Mouse (Mus musculus): Measurements from ENCODE around the gene Lemd1. TPM values are rescaled to one million over a fixed set of nuclear protein-coding genes. Genes with fewer than 3 reads are reported as not detected.

The Lemd1 gene
- total and polyA plus RNA-seq, 3 experiments: not detected

GRCm38 (mm10) chr1:132205958-132206357 lies 14.7 kb downstream of the Lemd1 start:
- peaks cover 98% of the 10 kb centered on the region for H3K27me3 ChIP-seq (replicated peaks)
- no peak overlapping the region for H3K4me2 ChIP-seq (ENCODE audit: insufficient read depth, low read depth, poor library complexity, severe bottlenecking)
- peaks cover 0 to 7% of the 10 kb centered on the region in 2 experiments; a peak in 1 of 4 replicates for H3K4me1 ChIP-seq (ENCODE audit: control insufficient read depth in 1 of 2, insufficient read depth in 2 of 2)
- dilution Hi-C loops (cut with MboI; ENCODE audit: extremely low pct_ligation_motif_present, extremely low pct_unique_long_range_greater_than_20kb, low sequenced_read_pairs): no loop called here
- no peak for DNase-seq (ENCODE audit: extremely low read depth)
- in situ Hi-C loops (cut with MboI; ENCODE audit: low pct_ligation_motif_present, low pct_unique_long_range_greater_than_20kb, low sequenced_read_pairs): no loop called here
- H3K9me3 ChIP-seq (replicated peaks; ENCODE audit: low read length): no peaks in the 10 kb centered on the region
- H3K79me2 ChIP-seq (replicated peaks; ENCODE audit: control insufficient read depth, extremely low read depth, insufficient read depth, poor library complexity, severe bottlenecking): no peaks in the 10 kb centered on the region
- no peak overlapping the region for H3K27ac ChIP-seq (ENCODE audit: insufficient read depth, low read depth)
- H3K9ac ChIP-seq (ENCODE audit: insufficient read depth, low read depth): no peak overlapping the region
- TF ChIP-seq MEF2A (IDR thresholded peaks at IDR 0.05; ENCODE audit: borderline replicate concordance, low read depth, low read length): no peak
- no peak for TF ChIP-seq KAT2A (IDR thresholded peaks at IDR 0.05; ENCODE audit: insufficient replicate concordance, low read length)
- no peak for TF ChIP-seq USF2 (conservative IDR thresholded peaks at IDR 0.05; ENCODE audit: low read depth, low read length)
- TF ChIP-seq HCFC1 (IDR thresholded peaks at IDR 0.05; ENCODE audit: low read depth, low read length): no peak
- TF ChIP-seq PAX5 (IDR thresholded peaks at IDR 0.05; ENCODE audit: low read length): no peak
- no peak for TF ChIP-seq JUN (IDR thresholded peaks at IDR 0.05; ENCODE audit: insufficient read depth, low read depth, low read length)
- no peak for TF ChIP-seq ZMIZ1 (IDR thresholded peaks at IDR 0.05; ENCODE audit: low read depth, low read length)
- no peak for TF ChIP-seq MYC (IDR thresholded peaks at IDR 0.05; ENCODE audit: low read depth, low read length)
- TF ChIP-seq POLR2A (IDR thresholded peaks at IDR 0.05; ENCODE audit: low read depth, low read length): no peak
- TF ChIP-seq TCF12 (IDR thresholded peaks at IDR 0.05; ENCODE audit: low read depth, low read length): no peak
- no peak for TF ChIP-seq CTCF (conservative IDR thresholded peaks at IDR 0.05 in 1 of 2, IDR thresholded peaks at IDR 0.05 in 1 of 2; ENCODE audit: low read depth in 2 of 2, low read length in 2 of 2)
- no peak for TF ChIP-seq ZKSCAN1 (IDR thresholded peaks at IDR 0.05; ENCODE audit: borderline replicate concordance, low read depth, low read length)
- H3K4me3 ChIP-seq (replicated peaks in 1 of 3; ENCODE audit: low read depth in 2 of 3, low read length in 2 of 3, poor library complexity in 1 of 3): no peak overlapping the region
- no peaks in the 10 kb centered on the region for H3K36me3 ChIP-seq (replicated peaks in 1 of 2; ENCODE audit: control insufficient read depth in 1 of 2, insufficient read depth in 1 of 2, low read length in 1 of 2)

GRCm38 (mm10) chr1:132206828-132207227 lies 15.6 kb downstream of the Lemd1 start:
- Histone ChIP-seq H3K27ac (ENCODE audit: insufficient read depth, low read depth) (no peak overlapping the region), H3K9me3 (replicated peaks; ENCODE audit: low read length) (no peaks in the 10 kb centered on the region), H3K4me3 (replicated peaks in 1 of 3; ENCODE audit: low read depth in 2 of 3, low read length in 2 of 3, poor library complexity in 1 of 3) (no peak overlapping the region), H3K27me3 (replicated peaks) (peaks cover 100% of the 10 kb centered on the region), H3K36me3 (replicated peaks in 1 of 2; ENCODE audit: control insufficient read depth in 1 of 2, insufficient read depth in 1 of 2, low read length in 1 of 2) (no peaks in the 10 kb centered on the region), H3K4me2 (ENCODE audit: insufficient read depth, low read depth, poor library complexity, severe bottlenecking) (no peak overlapping the region), H3K9ac (ENCODE audit: insufficient read depth, low read depth) (no peak overlapping the region), H3K79me2 (replicated peaks; ENCODE audit: control insufficient read depth, extremely low read depth, insufficient read depth, poor library complexity, severe bottlenecking) (no peaks in the 10 kb centered on the region), H3K4me1 (ENCODE audit: control insufficient read depth in 1 of 2, insufficient read depth in 2 of 2) (peaks cover 0 to 7% of the 10 kb centered on the region in 2 experiments; a peak in 1 of 4 replicates)
- in situ Hi-C loops (cut with MboI; ENCODE audit: low pct_ligation_motif_present, low pct_unique_long_range_greater_than_20kb, low sequenced_read_pairs): no loop called here
- no peak for TF ChIP-seq ETS1 (conservative IDR thresholded peaks at IDR 0.05; ENCODE audit: low read depth, low read length)
- no peak for TF ChIP-seq JUND (conservative IDR thresholded peaks at IDR 0.05; ENCODE audit: low read depth, low read length)
- TF ChIP-seq MAX (IDR thresholded peaks at IDR 0.05; ENCODE audit: low read length): no peak
- no peak for TF ChIP-seq KAT2A (IDR thresholded peaks at IDR 0.05; ENCODE audit: insufficient replicate concordance, low read length)
- no peak for TF ChIP-seq POLR2A (IDR thresholded peaks at IDR 0.05; ENCODE audit: low read depth, low read length)
- TF ChIP-seq EP300 (IDR thresholded peaks at IDR 0.05; ENCODE audit: low read length): no peak
- TF ChIP-seq GABPA (IDR thresholded peaks at IDR 0.05; ENCODE audit: insufficient replicate concordance, low read depth, low read length): no peak
- no peak for TF ChIP-seq CHD1 (IDR thresholded peaks at IDR 0.05; ENCODE audit: low read depth, low read length)
- TF ChIP-seq IRF4 (IDR thresholded peaks at IDR 0.05; ENCODE audit: low read depth, low read length): no peak
- no peak for TF ChIP-seq HCFC1 (IDR thresholded peaks at IDR 0.05; ENCODE audit: low read depth, low read length)
- dilution Hi-C loops (cut with MboI; ENCODE audit: extremely low pct_ligation_motif_present, extremely low pct_unique_long_range_greater_than_20kb, low sequenced_read_pairs): no loop called here
- no peak for DNase-seq (ENCODE audit: extremely low read depth)
